Mouse (Mus musculus) MN1 (cell line): ENCODE measurements around the gene Zfp704.
"Not testable (repeated sequence)": the region's sequence is repeated elsewhere in the genome, so short reads cannot be mapped to it uniquely, and the experiment has no call there.

Experiments used
- DNase-seq: peaks from one replicate; pipeline ENCODE4 v3.0.0-alpha.2; 2016; ENCODE audit warnings: low spot score

Zfp704 gene

GRCm38 (mm10) chr3:9598061-9598460, 11.8 kb downstream of the Zfp704 start:
- no peak for DNase-seq

- DNase-seq = no peak
Measured at GRCm38 (mm10) chr3:9594457-9594856, 15.4 kb downstream of the Zfp704 start.

GRCm38 (mm10) chr3:9593832-9594231, 16.1 kb downstream of the Zfp704 start:
- peak; percentile 31 for DNase-seq

- DNase-seq = no peak
Measured at GRCm38 (mm10) chr3:9591416-9592110, 18.3 kb downstream of the Zfp704 start.

- DNase-seq = no peak
Measured at GRCm38 (mm10) chr3:9588635-9589034, 21.2 kb downstream of the Zfp704 start.

GRCm38 (mm10) chr3:9587304-9587703, 22.6 kb downstream of the Zfp704 start:
- DNase-seq = no peak

GRCm38 (mm10) chr3:9583516-9583915, 26.4 kb downstream of the Zfp704 start:
- DNase-seq = no peak

GRCm38 (mm10) chr3:9580952-9581798, 28.7 kb downstream of the Zfp704 start:
- no peak for DNase-seq

GRCm38 (mm10) chr3:9580102-9580501, 29.8 kb downstream of the Zfp704 start:
- no peak for DNase-seq

GRCm38 (mm10) chr3:9579028-9579643, 30.7 kb downstream of the Zfp704 start:
- DNase-seq = no peak

GRCm38 (mm10) chr3:9576872-9577271, 33.0 kb downstream of the Zfp704 start:
- DNase-seq = no peak

GRCm38 (mm10) chr3:9574305-9574704, 35.6 kb downstream of the Zfp704 start:
- DNase-seq = no peak

GRCm38 (mm10) chr3:9573581-9573980, 36.3 kb downstream of the Zfp704 start:
- peak; percentile 75 for DNase-seq

- no peak for DNase-seq
Measured at GRCm38 (mm10) chr3:9572261-9572660, 37.6 kb downstream of the Zfp704 start.

GRCm38 (mm10) chr3:9570782-9571181, 39.1 kb downstream of the Zfp704 start:
- no peak for DNase-seq

GRCm38 (mm10) chr3:9569706-9570105, 40.2 kb downstream of the Zfp704 start:
- DNase-seq = not testable (repeated sequence)

GRCm38 (mm10) chr3:9568565-9569228, 41.2 kb downstream of the Zfp704 start:
- no peak for DNase-seq

- DNase-seq = no peak
Measured at GRCm38 (mm10) chr3:9567948-9568347, 41.9 kb downstream of the Zfp704 start.

GRCm38 (mm10) chr3:9566831-9567230, 43.1 kb downstream of the Zfp704 start:
- no peak for DNase-seq

GRCm38 (mm10) chr3:9563562-9563961, 46.3 kb downstream of the Zfp704 start:
- DNase-seq = no peak

- no peak for DNase-seq
Measured at GRCm38 (mm10) chr3:9562649-9563328, 47.1 kb downstream of the Zfp704 start.
